Mouse (Mus musculus) liver, postnatal 0 days (tissue): ENCODE measurements around the gene C5ar1. TPM values are rescaled to one million over a fixed set of nuclear protein-coding genes. Genes with fewer than 3 reads are reported as not detected.
A peak's percentile ranks its signal among the peaks of the same experiment; 100 is the strongest.
"Not testable (repeated sequence)": the region's sequence is repeated elsewhere in the genome, so short reads cannot be mapped to it uniquely, and the experiment has no call there.

ENCODE experiments used
- ATAC-seq: fragments of 200-750 bp; cut with Nextera tagmentation; 2 replicates; pipeline ENCODE4 v1.8.0; 2017; ENCODE audit warnings: mild to moderate bottlenecking, moderate library complexity
- DNase-seq: peaks from one replicate; pipeline ENCODE4 v3.0.0-alpha.2; 2016
- H3K27ac ChIP-seq: fragments of 300-500 bp; sonication (generic); 2 replicates; pipeline ENCODE4 v1.5.1; 2014; ENCODE audit warnings: antibody characterized with exemption, moderate library complexity, mild to moderate bottlenecking, low read depth
- H3K27me3 ChIP-seq: fragments of 300-500 bp; sonication (generic); 2 replicates; pipeline ENCODE4 v1.6.1; 2014; ENCODE audit warnings: low read length, control low read depth, mixed read lengths; ENCODE audit not compliant: insufficient read depth
- H3K36me3 ChIP-seq: fragments of 300-500 bp; sonication (generic); replicated peaks from 2 replicates; pipeline ENCODE4 v1.6.1; 2014; ENCODE audit warnings: mild to moderate bottlenecking, control low read depth, low read length, moderate library complexity, mixed read lengths; ENCODE audit not compliant: insufficient read depth
- H3K4me1 ChIP-seq: fragments of 300-500 bp; sonication (generic); 2 replicates; pipeline ENCODE4 v1.6.1; 2014; ENCODE audit warnings: antibody characterized with exemption, mild to moderate bottlenecking, control low read depth; ENCODE audit not compliant: insufficient read depth
- H3K4me2 ChIP-seq: fragments of 300-500 bp; sonication (generic); 2 replicates; pipeline ENCODE4 v1.6.1; 2014; ENCODE audit warnings: low read depth, mild to moderate bottlenecking, low read length, moderate library complexity, mixed read lengths
- H3K4me3 ChIP-seq: fragments of 300-500 bp; sonication (generic); 2 replicates; pipeline ENCODE4 v1.5.1; 2014; ENCODE audit warnings: low read depth, low read length
- H3K9ac ChIP-seq: fragments of 300-500 bp; sonication (generic); replicated peaks from 2 replicates; pipeline ENCODE4 v1.6.1; 2014; ENCODE audit warnings: mild to moderate bottlenecking, moderate library complexity
- H3K9me3 ChIP-seq: fragments of 300-500 bp; sonication (generic); 2 replicates; pipeline ENCODE4 v1.6.1; 2016; ENCODE audit warnings: mild to moderate bottlenecking, control low read depth, low read length, mixed read lengths
- CTCF ChIP-seq: sonication (generic); IDR thresholded peaks from 2 replicates; pipeline ENCODE4 v1.5.1; 2016; ENCODE audit warnings: antibody characterized with exemption, low read depth
- EP300 ChIP-seq: IDR thresholded peaks from 2 replicates; pipeline ENCODE4 v1.6.1; 2016; ENCODE audit warnings: antibody characterized with exemption, low read depth, mild to moderate bottlenecking
- WGBS: fragments of 180-500 bp; shearing (Covaris S2); extraction: QIAGEN DNeasy Blood & Tissue Kit; methylation state at CpG from one replicate; pipeline ENCODE4 v1.1.7; 2014; ENCODE audit not compliant: insufficient replicate concordance; 5-methylcytosine and 5-hydroxymethylcytosine counted together
- polyA plus RNA-seq: library from polyadenylated mRNA; unstranded; fragments of >200 nt; fragmentation: Nextera tagmentation; extraction: Ambion mirVana; gene quantifications from 2 replicates; pipeline ENCODE4 v1.2.1, GENCODE M21; 2015

Gene C5ar1
- polyA plus RNA-seq, 1 experiment from 2014 or later = 6.9 TPM

GRCm38 (mm10) chr7:16257830-16258229 lies 1.5 kb downstream of the C5ar1 start:
- ATAC-seq (peak; percentile 52; the same call in 1 of the 2 replicates), DNase-seq (no peak)
- Histone ChIP-seq H3K4me1 (peaks cover 3% of the 10 kb centered on the region; the same call in 1 of the 2 replicates), H3K36me3 (no peaks in the 10 kb centered on the region), H3K9ac (no peak overlapping the region), H3K4me3 (peak overlapping the region; percentile 35), H3K27ac (peak overlapping the region; percentile 74), H3K9me3 (no peaks in the 10 kb centered on the region), H3K4me2 (0 out of 2 replicates have a peak overlapping the region, but pooled peaks have one; percentile 9), H3K27me3 (no peaks in the 10 kb centered on the region)
- TF ChIP-seq CTCF = no peak
- no peak for TF ChIP-seq EP300
- 64% methylated on average over 11 of the region's 11 CpGs for WGBS

GRCm38 (mm10) chr7:16255963-16256362 lies 3.4 kb downstream of the C5ar1 start:
- H3K9ac ChIP-seq, H3K9me3 ChIP-seq, H3K4me1 ChIP-seq, ATAC-seq, H3K36me3 ChIP-seq, H3K4me3 ChIP-seq, DNase-seq, H3K27ac ChIP-seq, H3K4me2 ChIP-seq, H3K27me3 ChIP-seq: not testable (repeated sequence)
- WGBS = 77% methylated on average over 4 of the region's 4 CpGs

GRCm38 (mm10) chr7:16254195-16254594 lies 5.1 kb downstream of the C5ar1 start:
- no peak overlapping the region for H3K4me3 ChIP-seq

GRCm38 (mm10) chr7:16250687-16251086 lies 8.7 kb downstream of the C5ar1 start:
- Histone ChIP-seq H3K4me3 (no peak overlapping the region), H3K4me1 (peaks cover 6% of the 10 kb centered on the region; the same call in 1 of the 2 replicates), H3K9ac (no peak overlapping the region), H3K9me3 (no peaks in the 10 kb centered on the region), H3K36me3 (no peaks in the 10 kb centered on the region), H3K27ac (no peak overlapping the region), H3K27me3 (no peaks in the 10 kb centered on the region), H3K4me2 (peak overlapping the region; percentile 23; the same call in 1 of the 2 replicates)
- peak; percentile 19; the same call in 1 of the 2 replicates for ATAC-seq
- DNase-seq = no peak
- WGBS = 21% methylated on average over 5 of the region's 5 CpGs
- TF ChIP-seq CTCF = no peak
- no peak for TF ChIP-seq EP300

More at GRCm38 (mm10) chr7:16254195-16254594, 5.1 kb downstream of the C5ar1 start:
- DNase-seq (no peak), ATAC-seq (peak; percentile 72; the same call in 1 of the 2 replicates)
- H3K4me1 ChIP-seq = peaks cover 6% of the 10 kb centered on the region; the same call in 1 of the 2 replicates
- no peaks in the 10 kb centered on the region for H3K9me3 ChIP-seq
- no peak overlapping the region for H3K4me2 ChIP-seq
- no peak overlapping the region for H3K9ac ChIP-seq
- 11% methylated on average over 4 of the region's 4 CpGs for WGBS
- no peaks in the 10 kb centered on the region for H3K27me3 ChIP-seq
- no peaks in the 10 kb centered on the region for H3K36me3 ChIP-seq
- peak overlapping the region; percentile 22; the same call in 1 of the 2 replicates for H3K27ac ChIP-seq
- TF ChIP-seq EP300 = no peak
- no peak for TF ChIP-seq CTCF

GRCm38 (mm10) chr7:16245958-16246357 lies 13.4 kb downstream of the C5ar1 start:
- DNase-seq (no peak), ATAC-seq (no peak)
- TF ChIP-seq CTCF (peak; percentile 21; the same call in 1 of the 2 replicates), EP300 (no peak)
- peaks cover 31% of the 10 kb centered on the region for H3K4me1 ChIP-seq
- H3K9me3 ChIP-seq = no peaks in the 10 kb centered on the region
- no peaks in the 10 kb centered on the region for H3K27me3 ChIP-seq
- H3K4me3 ChIP-seq = no peak overlapping the region
- no peak overlapping the region for H3K4me2 ChIP-seq
- H3K36me3 ChIP-seq = no peaks in the 10 kb centered on the region
- no peak overlapping the region for H3K9ac ChIP-seq
- WGBS = 15% methylated on average over 2 of the region's 4 CpGs
- peak overlapping the region; percentile 29; the same call in 1 of the 2 replicates for H3K27ac ChIP-seq

GRCm38 (mm10) chr7:16244067-16244466 lies 15.3 kb downstream of the C5ar1 start, which contains the start of gene C5ar2:
TSS of gene C5ar2 (minus strand) at chr7:16244154.
- peak within 1 kb of the TSS; percentile 85 for H3K27ac ChIP-seq

More at GRCm38 (mm10) chr7:16244067-16244466, 15.3 kb downstream of the C5ar1 start, which contains the start of gene C5ar2:
- 36% methylated on average over 5 of the region's 5 CpGs for WGBS
- H3K4me3 ChIP-seq = no peak within 1 kb of the TSS
- no peak for TF ChIP-seq CTCF
- no peak for TF ChIP-seq EP300
- DNase-seq (peak; percentile 62), ATAC-seq (peak; percentile 71)
- 0 out of 2 replicates have a peak within 1 kb of the TSS, but pooled peaks have one; percentile 11 for H3K9ac ChIP-seq
- H3K9me3 ChIP-seq = no peaks in the 10 kb centered on the region
- H3K27me3 ChIP-seq = no peaks in the 10 kb centered on the region
- peaks cover 42% of the 10 kb centered on the region for H3K4me1 ChIP-seq
- H3K4me2 ChIP-seq = peak within 1 kb of the TSS; percentile 52
- H3K36me3 ChIP-seq = no peaks in the 10 kb centered on the region
